Mouse (Mus musculus) MEL (cell line): ENCODE measurements around the gene Vegfa. TPM values are rescaled to one million over a fixed set of nuclear protein-coding genes. Genes with fewer than 3 reads are reported as not detected.
"Not testable (repeated sequence)": the region's sequence is repeated elsewhere in the genome, so short reads cannot be mapped to it uniquely, and the experiment has no call there.

Experiments used
- DNase-seq: peaks from one replicate; pipeline ENCODE4 v3.0.0; 2011; ENCODE audit warnings: low read depth, low spot score
- H3K27ac ChIP-seq: 2 replicates; pipeline ENCODE4 v1.5.1; 2012; ENCODE audit warnings: low read depth, mild to moderate bottlenecking, control low read depth, low read length, moderate library complexity; ENCODE audit not compliant: control insufficient read depth
- H3K27me3 ChIP-seq, 2 experiments: fragments of 150-350 bp in 1 of 2; sonication (generic) in 1 of 2; 2 replicates each; pipeline ENCODE4 v1.6.1; 2012; ENCODE audit warnings: low read length in 2 of 2, mild to moderate bottlenecking in 2 of 2, improper control_type of control experiment in 1 of 2, moderate library complexity in 1 of 2; ENCODE audit not compliant: insufficient read depth in 2 of 2, control insufficient read depth in 1 of 2
- H3K36me3 ChIP-seq, 2 experiments: 2 replicates each; pipeline ENCODE4 v1.6.1; 2012 to 2014; ENCODE audit warnings: low read length in 2 of 2, improper control_type of control experiment in 1 of 2, inconsistent platforms in 1 of 2, mild to moderate bottlenecking in 1 of 2; ENCODE audit not compliant: insufficient read depth in 2 of 2, control insufficient read depth in 1 of 2
- H3K4me1 ChIP-seq, 2 experiments: fragments of 150-350 bp in 1 of 2; sonication (generic) in 1 of 2; 2 replicates each; pipeline ENCODE4 v1.6.1; 2012; ENCODE audit warnings: low read length in 2 of 2, improper control_type of control experiment in 1 of 2, mild to moderate bottlenecking in 1 of 2; ENCODE audit not compliant: insufficient read depth in 2 of 2, control insufficient read depth in 1 of 2
- H3K4me3 ChIP-seq, 2 experiments: fragments of 150-350 bp in 1 of 2; sonication (generic) in 1 of 2; 2 replicates each; pipeline ENCODE4 v1.5.1; 2012; ENCODE audit warnings: low read depth in 2 of 2, low read length in 2 of 2, mild to moderate bottlenecking in 2 of 2, moderate library complexity in 2 of 2, control low read depth in 1 of 2, improper control_type of control experiment in 1 of 2; ENCODE audit not compliant: control insufficient read depth in 1 of 2, insufficient read depth in 1 of 2
- H3K79me2 ChIP-seq: 2 replicates; pipeline ENCODE4 v1.6.1; 2012; ENCODE audit warnings: mild to moderate bottlenecking, low read length, moderate library complexity; ENCODE audit not compliant: control insufficient read depth, poor library complexity, insufficient read depth
- H3K9ac ChIP-seq: 2 replicates; pipeline ENCODE4 v1.6.1; 2012; ENCODE audit warnings: low read depth, mild to moderate bottlenecking, control low read depth, low read length, moderate library complexity; ENCODE audit not compliant: control insufficient read depth, poor library complexity, severe bottlenecking
- H3K9me3 ChIP-seq: fragments of 150-350 bp; sonication (generic); replicated peaks from 2 replicates; pipeline ENCODE4 v1.6.1; 2012; ENCODE audit warnings: mild to moderate bottlenecking, low read length, improper control_type of control experiment, moderate library complexity; ENCODE audit not compliant: insufficient read depth
- CHD2 ChIP-seq: IDR thresholded peaks from 2 replicates; pipeline ENCODE4 v1.6.1; 2011; ENCODE audit warnings: low read length, improper control_type of control experiment
- E2F4 ChIP-seq: IDR thresholded peaks from 2 replicates; pipeline ENCODE4 v1.6.1; 2011; ENCODE audit warnings: low read depth, low read length, improper control_type of control experiment, borderline replicate concordance
- EP300 ChIP-seq, 2 experiments: IDR thresholded peaks; 2 replicates each; pipeline ENCODE4 v1.6.1; 2011; ENCODE audit warnings: improper control_type of control experiment in 2 of 2, low read length in 2 of 2, low read depth in 1 of 2, mild to moderate bottlenecking in 1 of 2
- GABPA ChIP-seq: IDR thresholded peaks from 2 replicates; pipeline ENCODE4 v1.6.1; 2012; ENCODE audit warnings: low read depth, mild to moderate bottlenecking, inconsistent platforms, low read length, improper control_type of control experiment, moderate library complexity
- GATA1 ChIP-seq: IDR thresholded peaks from 2 replicates; pipeline ENCODE4 v1.6.1; 2011; ENCODE audit warnings: low read depth, low read length, improper control_type of control experiment
- HCFC1 ChIP-seq: IDR thresholded peaks from 2 replicates; pipeline ENCODE4 v1.6.1; 2012; ENCODE audit warnings: low read depth, mild to moderate bottlenecking, inconsistent platforms, low read length, improper control_type of control experiment, moderate library complexity
- KAT2A ChIP-seq: conservative IDR thresholded peaks from 2 replicates; pipeline ENCODE4 v1.6.1; 2012; ENCODE audit warnings: low read depth, low read length, improper control_type of control experiment, inconsistent platforms
- MAZ ChIP-seq: IDR thresholded peaks from 2 replicates; pipeline ENCODE4 v1.6.1; 2012; ENCODE audit warnings: low read depth, mild to moderate bottlenecking, inconsistent platforms, low read length, improper control_type of control experiment
- SIN3A ChIP-seq: IDR thresholded peaks from 2 replicates; pipeline ENCODE4 v1.6.1; 2012; ENCODE audit warnings: low read length, improper control_type of control experiment, inconsistent platforms
- UBTF ChIP-seq: IDR thresholded peaks from 2 replicates; pipeline ENCODE4 v1.6.1; 2012; ENCODE audit warnings: low read depth, mild to moderate bottlenecking, inconsistent platforms, low read length, improper control_type of control experiment, moderate library complexity, borderline replicate concordance; ENCODE audit not compliant: insufficient read depth
- USF1 ChIP-seq: IDR thresholded peaks from 2 replicates; pipeline ENCODE4 v1.6.1; 2014; ENCODE audit warnings: low read depth, mild to moderate bottlenecking, inconsistent platforms, low read length, improper control_type of control experiment, moderate library complexity
- USF2 ChIP-seq, 2 experiments: IDR thresholded peaks; 2 replicates each; pipeline ENCODE4 v1.6.1; 2011 to 2012; ENCODE audit warnings: improper control_type of control experiment in 2 of 2, low read length in 2 of 2, borderline replicate concordance in 1 of 2, inconsistent platforms in 1 of 2, low read depth in 1 of 2, mild to moderate bottlenecking in 1 of 2; ENCODE audit not compliant: insufficient read depth in 1 of 2
- polyA plus RNA-seq, 2 experiments: library from polyadenylated mRNA; stranded (reverse) in 1 of 2; unstranded in 1 of 2; fragments of >175 nt in 1 of 2; fragments of >200 nt in 1 of 2; gene quantifications; 2 replicates each; pipeline versions ENCODE4 v1.2.1 to v1.2.4; 2012; ENCODE audit warnings: low replicate concordance in 2 of 2, low read depth in 1 of 2; ENCODE audit not compliant: insufficient read length in 2 of 2, insufficient read depth in 1 of 2, missing spikeins in 1 of 2
- total RNA-seq: library from RNA; depleted of rRNA; stranded (reverse); fragments of 300-350 nt; gene quantifications from 2 replicates; pipeline ENCODE4 v1.2.3, GENCODE M21; 2012

Vegfa gene
- total and polyA plus RNA-seq, 3 experiments, result 16.1 to 38.6 TPM; not detected in 1

GRCm38 (mm10) chr17:45986374-45986773 lies 45.8 kb downstream of the Vegfa start:
- no peak overlapping the region for H3K9ac ChIP-seq
- TF ChIP-seq USF1 (no peak), USF2 (IDR thresholded peaks at IDR 0.05; ENCODE audit: borderline replicate concordance in 1 of 2, insufficient read depth in 1 of 2, low read depth in 1 of 2, low read length in 2 of 2) (no peak), CHD2 (no peak), GABPA (no peak), HCFC1 (no peak), MAZ (no peak), KAT2A (no peak), E2F4 (no peak), SIN3A (no peak), EP300 (IDR thresholded peaks at IDR 0.05; ENCODE audit: low read depth in 1 of 2, low read length in 2 of 2) (no peak), UBTF (no peak)
- TF ChIP-seq, all 39 proteins: peak for 0
- Histone ChIP-seq H3K27me3 (no peaks in the 10 kb centered on the region; a peak in 1 of 4 replicates), H3K79me2 (no peaks in the 10 kb centered on the region), H3K4me3 (no peak overlapping the region), H3K4me1 (no peaks in the 10 kb centered on the region), H3K9me3 (no peaks in the 10 kb centered on the region), H3K27ac (no peak overlapping the region), H3K36me3 (no peaks in the 10 kb centered on the region)
- DNase-seq, result no peak

GRCm38 (mm10) chr17:45983185-45983584 lies 49.0 kb downstream of the Vegfa start:
- not testable (repeated sequence) for H3K4me1 ChIP-seq, H3K4me3 ChIP-seq, H3K27me3 ChIP-seq, H3K79me2 ChIP-seq, H3K36me3 ChIP-seq, H3K9me3 ChIP-seq, DNase-seq, H3K9ac ChIP-seq, H3K27ac ChIP-seq
- TF ChIP-seq GATA1, result peak; percentile 82; the same call in 1 of the 2 replicates

- H3K9ac ChIP-seq, result no peak overlapping the region
- no peaks in the 10 kb centered on the region for H3K36me3 ChIP-seq
These were observed 50.3 kb downstream of the Vegfa start for GRCm38 (mm10) chr17:45981841-45982240.

More at GRCm38 (mm10) chr17:45981841-45982240, 50.3 kb downstream of the Vegfa start:
- Histone ChIP-seq H3K27me3 (no peaks in the 10 kb centered on the region; a peak in 1 of 4 replicates), H3K27ac (no peak overlapping the region), H3K79me2 (no peaks in the 10 kb centered on the region), H3K9me3 (no peaks in the 10 kb centered on the region)
- TF ChIP-seq USF2 (IDR thresholded peaks at IDR 0.05; ENCODE audit: borderline replicate concordance in 1 of 2, insufficient read depth in 1 of 2, low read depth in 1 of 2, low read length in 2 of 2), result no peak
- TF ChIP-seq, all 39 proteins: peak for 0
- H3K4me3 ChIP-seq, result no peak overlapping the region
- H3K4me1 ChIP-seq, result no peaks in the 10 kb centered on the region
- DNase-seq, result no peak
